Mouse (Mus musculus): Measurements from ENCODE around the gene Etnk1. TPM values are rescaled to one million over a fixed set of nuclear protein-coding genes. Genes with fewer than 3 reads are reported as not detected.

Gene Etnk1
- polyA plus RNA-seq, 1 experiment: 48.6 TPM

DNA sequence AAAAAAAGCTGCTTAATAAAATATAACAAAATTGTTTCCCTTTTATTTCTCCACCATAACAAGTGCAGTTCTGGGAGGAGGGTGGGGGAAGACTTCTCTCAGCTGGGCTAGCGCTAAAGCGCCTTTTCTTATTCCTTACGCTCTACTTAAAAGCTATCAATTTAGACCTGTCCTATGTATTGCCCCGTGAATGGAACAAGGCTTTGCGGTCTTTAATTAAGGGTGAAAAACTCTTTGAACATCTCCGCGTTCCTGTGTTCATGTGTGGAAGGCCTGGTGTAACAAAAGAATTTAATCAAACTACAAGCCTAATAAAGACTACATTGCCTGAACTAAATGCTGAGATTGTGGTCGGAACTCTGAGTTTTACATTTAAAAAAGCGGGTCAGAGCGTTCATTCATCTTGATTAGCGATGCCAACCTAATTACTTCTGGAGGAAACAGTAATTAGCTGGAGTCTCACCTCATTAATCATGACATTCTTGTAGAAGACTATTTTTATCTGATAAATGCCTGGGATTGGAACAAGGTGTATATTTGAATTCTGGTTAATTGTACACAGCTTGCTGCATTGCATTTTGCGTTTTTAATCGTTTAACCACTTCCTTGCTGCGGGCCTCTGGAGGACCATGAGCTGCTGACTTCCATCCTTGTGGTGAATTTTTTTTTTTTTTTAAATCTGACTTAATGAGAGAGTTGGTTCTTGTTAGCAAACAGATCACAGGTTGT is 93.7 kb downstream of the Etnk1 start:
- Histone ChIP-seq H3K4me1 (ENCODE audit: control insufficient read depth, insufficient read depth, low read length) (no peaks in the 10 kb centered on the region), H3K4me3 (ENCODE audit: insufficient read depth, low read length) (no peak overlapping the region), H3K27ac (ENCODE audit: insufficient read depth, low read length) (no peak overlapping the region)
- TF ChIP-seq POLR2A (IDR thresholded peaks at IDR 0.05; ENCODE audit: low read depth, low read length) (no peak), CTCF (IDR thresholded peaks at IDR 0.05; ENCODE audit: borderline replicate concordance, insufficient read depth, low read length) (no peak)

- TF ChIP-seq POLR2A (IDR thresholded peaks at IDR 0.05; ENCODE audit: low read depth, low read length) (no peak), CTCF (IDR thresholded peaks at IDR 0.05; ENCODE audit: borderline replicate concordance, insufficient read depth, low read length) (no peak)
- Histone ChIP-seq H3K4me1 (ENCODE audit: control insufficient read depth, insufficient read depth, low read length) (no peaks in the 10 kb centered on the region), H3K4me3 (ENCODE audit: insufficient read depth, low read length) (no peak overlapping the region), H3K27ac (ENCODE audit: insufficient read depth, low read length) (no peak overlapping the region)
Measured at GRCm38 (mm10) chr6:143261289-143261665, 94.3 kb downstream of the Etnk1 start.

- H3K27ac ChIP-seq (ENCODE audit: insufficient read depth, low read length): no peak overlapping the region
- H3K4me3 ChIP-seq (ENCODE audit: insufficient read depth, low read length): no peak overlapping the region
- H3K4me1 ChIP-seq (ENCODE audit: control insufficient read depth, insufficient read depth, low read length): no peaks in the 10 kb centered on the region
- TF ChIP-seq CTCF (IDR thresholded peaks at IDR 0.05; ENCODE audit: borderline replicate concordance, insufficient read depth, low read length) (no peak), POLR2A (IDR thresholded peaks at IDR 0.05; ENCODE audit: low read depth, low read length) (no peak)
Measured at GRCm38 (mm10) chr6:143265482-143265881, 98.5 kb downstream of the Etnk1 start.

DNA sequence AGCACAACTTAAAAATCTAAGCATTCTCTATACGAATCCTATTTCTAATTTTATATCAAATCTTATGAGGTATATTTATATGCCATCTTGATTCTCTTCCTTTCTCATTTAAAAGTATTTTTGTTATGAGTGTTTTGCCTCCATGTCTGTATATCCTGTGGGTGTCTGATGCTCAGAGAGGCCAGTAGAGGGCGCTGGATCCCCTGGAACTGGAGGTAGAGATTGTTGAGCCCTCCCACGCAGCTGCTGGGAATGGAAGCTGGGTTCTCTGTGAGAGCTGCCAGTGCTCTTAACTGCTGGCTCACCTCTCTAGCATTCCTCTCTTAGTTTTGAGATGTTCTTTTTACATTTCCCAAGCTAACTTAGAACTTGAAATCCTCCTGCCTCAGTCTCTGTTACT is 112.2 kb downstream of the Etnk1 start:
- Histone ChIP-seq H3K4me3 (ENCODE audit: insufficient read depth, low read length) (no peak overlapping the region), H3K27ac (ENCODE audit: insufficient read depth, low read length) (no peak overlapping the region), H3K4me1 (ENCODE audit: control insufficient read depth, insufficient read depth, low read length) (no peaks in the 10 kb centered on the region)
- TF ChIP-seq POLR2A (IDR thresholded peaks at IDR 0.05; ENCODE audit: low read depth, low read length): no peak
- TF ChIP-seq CTCF (IDR thresholded peaks at IDR 0.05; ENCODE audit: borderline replicate concordance, insufficient read depth, low read length): no peak

Other genes with a start within 250 kb of the Etnk1 start
- 0.07 TPM in 1 of 2 replicates, not detected in the other for gene St8sia1, start 202.8 kb upstream of the Etnk1 start, polyA plus RNA-seq (2011; ENCODE audit: insufficient read length, low read depth, missing spikeins)
- 9.0 and 13.1 TPM in 2 replicates for gene C2cd5, start 67.1 kb upstream of the Etnk1 start, polyA plus RNA-seq (2011; ENCODE audit: insufficient read length, low read depth, missing spikeins)